Mouse (Mus musculus): Measurements from ENCODE around the gene Wwtr1. TPM values are rescaled to one million over a fixed set of nuclear protein-coding genes. Genes with fewer than 3 reads are reported as not detected.
A peak's percentile ranks its signal among the peaks of the same experiment; 100 is the strongest.

Gene Wwtr1
- polyA plus RNA-seq, 1 experiment from 2014 or later: 7.2 TPM

GRCm38 (mm10) chr3:57595506-57595905 lies 19.8 kb upstream of the Wwtr1 start:
- ATAC-seq (ENCODE audit: low FRiP score, low TSS enrichment): no peak
- Histone ChIP-seq H3K27ac (replicated peaks; ENCODE audit: low read depth, low read length) (no peak overlapping the region), H3K27me3 (ENCODE audit: control insufficient read depth, insufficient read depth, low read length) (no peaks in the 10 kb centered on the region), H3K9ac (replicated peaks; ENCODE audit: low read length) (no peak overlapping the region), H3K9me3 (ENCODE audit: control insufficient read depth, low read length) (no peaks in the 10 kb centered on the region), H3K36me3 (ENCODE audit: control insufficient read depth, insufficient read depth, low read length) (no peaks in the 10 kb centered on the region), H3K4me2 (ENCODE audit: low read length) (no peak overlapping the region), H3K4me3 (replicated peaks; ENCODE audit: low read depth, low read length) (no peak overlapping the region), H3K4me1 (ENCODE audit: control insufficient read depth, insufficient read depth, low read length) (no peaks in the 10 kb centered on the region)
- DNase-seq: no peak

DNA sequence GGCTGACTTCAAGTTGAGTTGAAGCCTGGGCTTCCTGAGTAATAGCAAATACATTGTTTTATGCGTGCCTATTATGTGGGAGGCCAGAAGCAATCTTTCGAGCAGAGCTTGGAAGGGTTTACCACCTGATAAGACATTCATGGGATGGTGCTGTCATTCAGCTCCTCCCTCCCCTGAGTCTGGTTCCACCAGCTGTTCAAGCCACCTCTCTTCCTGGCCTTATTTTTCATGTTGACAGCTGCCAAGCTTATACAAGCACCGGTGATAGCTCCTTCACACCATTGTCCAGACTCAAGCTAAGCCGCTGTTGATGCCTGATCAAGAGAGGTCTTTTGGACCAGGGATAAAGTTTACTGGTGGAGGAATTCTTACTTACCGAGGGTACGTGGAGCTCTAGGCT lies 10.3 kb upstream of the Wwtr1 start:
- Histone ChIP-seq H3K9ac (replicated peaks; ENCODE audit: low read length) (no peak overlapping the region), H3K4me1 (ENCODE audit: control insufficient read depth, insufficient read depth, low read length) (no peaks in the 10 kb centered on the region), H3K36me3 (ENCODE audit: control insufficient read depth, insufficient read depth, low read length) (no peaks in the 10 kb centered on the region), H3K27me3 (ENCODE audit: control insufficient read depth, insufficient read depth, low read length) (no peaks in the 10 kb centered on the region), H3K27ac (replicated peaks; ENCODE audit: low read depth, low read length) (no peak overlapping the region), H3K4me3 (replicated peaks; ENCODE audit: low read depth, low read length) (no peak overlapping the region), H3K4me2 (ENCODE audit: low read length) (no peak overlapping the region), H3K9me3 (ENCODE audit: control insufficient read depth, low read length) (no peaks in the 10 kb centered on the region)
- WGBS: 85% methylated on average over 6 of the region's 6 CpGs
- ATAC-seq (ENCODE audit: low FRiP score, low TSS enrichment) (no peak), DNase-seq (no peak)

- Histone ChIP-seq H3K9ac (replicated peaks; ENCODE audit: low read length) (no peak overlapping the region), H3K4me2 (ENCODE audit: low read length) (no peak overlapping the region), H3K27ac (replicated peaks; ENCODE audit: low read depth, low read length) (no peak overlapping the region), H3K9me3 (ENCODE audit: control insufficient read depth, low read length) (no peaks in the 10 kb centered on the region), H3K36me3 (ENCODE audit: control insufficient read depth, insufficient read depth, low read length) (no peaks in the 10 kb centered on the region), H3K27me3 (ENCODE audit: control insufficient read depth, insufficient read depth, low read length) (no peaks in the 10 kb centered on the region), H3K4me1 (ENCODE audit: control insufficient read depth, insufficient read depth, low read length) (no peaks in the 10 kb centered on the region), H3K4me3 (replicated peaks; ENCODE audit: low read depth, low read length) (no peak overlapping the region)
- DNase-seq (no peak), ATAC-seq (ENCODE audit: low FRiP score, low TSS enrichment) (no peak)
- 71% methylated on average over 4 of the region's 4 CpGs for WGBS
Measured at GRCm38 (mm10) chr3:57583533-57583932, 7.8 kb upstream of the Wwtr1 start.

GRCm38 (mm10) chr3:57580426-57581195 lies 4.9 kb upstream of the Wwtr1 start:
- Histone ChIP-seq H3K4me1 (ENCODE audit: control insufficient read depth, insufficient read depth, low read length) (no peaks in the 10 kb centered on the region), H3K27me3 (ENCODE audit: control insufficient read depth, insufficient read depth, low read length) (no peaks in the 10 kb centered on the region; the same call in 1 of the 2 replicates), H3K9me3 (ENCODE audit: control insufficient read depth, low read length) (no peaks in the 10 kb centered on the region), H3K4me2 (ENCODE audit: low read length) (no peak overlapping the region), H3K27ac (replicated peaks; ENCODE audit: low read depth, low read length) (no peak overlapping the region), H3K36me3 (ENCODE audit: control insufficient read depth, insufficient read depth, low read length) (no peaks in the 10 kb centered on the region), H3K9ac (replicated peaks; ENCODE audit: low read length) (no peak overlapping the region), H3K4me3 (replicated peaks; ENCODE audit: low read depth, low read length) (no peak overlapping the region)
- DNase-seq (no peak), ATAC-seq (ENCODE audit: low FRiP score, low TSS enrichment) (no peak)
- WGBS: 93% methylated on average over 10 of the region's 10 CpGs

GRCm38 (mm10) chr3:57576056-57576824 lies 530 bp upstream of the Wwtr1 start:
- H3K36me3 ChIP-seq (ENCODE audit: control insufficient read depth, insufficient read depth, low read length): no peaks in the 10 kb centered on the region
- no peaks in the 10 kb centered on the region for H3K4me1 ChIP-seq (ENCODE audit: control insufficient read depth, insufficient read depth, low read length)
- peak; percentile 55; the same call in 1 of the 2 replicates for ATAC-seq (ENCODE audit: low FRiP score, low TSS enrichment)
- no peaks in the 10 kb centered on the region; the same call in 1 of the 2 replicates for H3K27me3 ChIP-seq (ENCODE audit: control insufficient read depth, insufficient read depth, low read length)
- WGBS: under 1% methylated on average over 35 of the region's 35 CpGs
- peak; percentile 66 for DNase-seq
- H3K4me3 ChIP-seq (replicated peaks; ENCODE audit: low read depth, low read length): peak overlapping the region; percentile 68
- H3K9ac ChIP-seq (replicated peaks; ENCODE audit: low read length): peak overlapping the region; percentile 56
- peak overlapping the region; percentile 70 for H3K27ac ChIP-seq (replicated peaks; ENCODE audit: low read depth, low read length)
- H3K9me3 ChIP-seq (ENCODE audit: control insufficient read depth, low read length): no peaks in the 10 kb centered on the region
- peak overlapping the region; percentile 99 for H3K4me2 ChIP-seq (ENCODE audit: low read length)

GRCm38 (mm10) chr3:57574885-57575659 lies 638 bp downstream of the Wwtr1 start:
- Histone ChIP-seq H3K9ac (replicated peaks; ENCODE audit: low read length) (peak overlapping the region; percentile 56), H3K4me2 (ENCODE audit: low read length) (peak overlapping the region; percentile 99), H3K4me1 (ENCODE audit: control insufficient read depth, insufficient read depth, low read length) (no peaks in the 10 kb centered on the region), H3K27me3 (ENCODE audit: control insufficient read depth, insufficient read depth, low read length) (no peaks in the 10 kb centered on the region; the same call in 1 of the 2 replicates), H3K9me3 (ENCODE audit: control insufficient read depth, low read length) (no peaks in the 10 kb centered on the region), H3K4me3 (replicated peaks; ENCODE audit: low read depth, low read length) (peak overlapping the region; percentile 68), H3K27ac (replicated peaks; ENCODE audit: low read depth, low read length) (peak overlapping the region; percentile 70), H3K36me3 (ENCODE audit: control insufficient read depth, insufficient read depth, low read length) (no peaks in the 10 kb centered on the region)
- ATAC-seq (ENCODE audit: low FRiP score, low TSS enrichment) (peak; percentile 74), DNase-seq (peak; percentile 83)
- WGBS: under 1% methylated on average over 57 of the region's 59 CpGs

GRCm38 (mm10) chr3:57573898-57574570 lies 1.7 kb downstream of the Wwtr1 start:
- WGBS: 49% methylated on average over 14 of the region's 14 CpGs
- peak overlapping the region; percentile 99 for H3K4me2 ChIP-seq (ENCODE audit: low read length)
- no peak overlapping the region for H3K27ac ChIP-seq (replicated peaks; ENCODE audit: low read depth, low read length)
- H3K9me3 ChIP-seq (ENCODE audit: control insufficient read depth, low read length): no peaks in the 10 kb centered on the region
- H3K27me3 ChIP-seq (ENCODE audit: control insufficient read depth, insufficient read depth, low read length): no peaks in the 10 kb centered on the region; the same call in 1 of the 2 replicates
- DNase-seq (no peak), ATAC-seq (ENCODE audit: low FRiP score, low TSS enrichment) (no peak)
- peak overlapping the region; percentile 68 for H3K4me3 ChIP-seq (replicated peaks; ENCODE audit: low read depth, low read length)
- H3K4me1 ChIP-seq (ENCODE audit: control insufficient read depth, insufficient read depth, low read length): no peaks in the 10 kb centered on the region
- no peaks in the 10 kb centered on the region for H3K36me3 ChIP-seq (ENCODE audit: control insufficient read depth, insufficient read depth, low read length)
- no peak overlapping the region for H3K9ac ChIP-seq (replicated peaks; ENCODE audit: low read length)

DNA sequence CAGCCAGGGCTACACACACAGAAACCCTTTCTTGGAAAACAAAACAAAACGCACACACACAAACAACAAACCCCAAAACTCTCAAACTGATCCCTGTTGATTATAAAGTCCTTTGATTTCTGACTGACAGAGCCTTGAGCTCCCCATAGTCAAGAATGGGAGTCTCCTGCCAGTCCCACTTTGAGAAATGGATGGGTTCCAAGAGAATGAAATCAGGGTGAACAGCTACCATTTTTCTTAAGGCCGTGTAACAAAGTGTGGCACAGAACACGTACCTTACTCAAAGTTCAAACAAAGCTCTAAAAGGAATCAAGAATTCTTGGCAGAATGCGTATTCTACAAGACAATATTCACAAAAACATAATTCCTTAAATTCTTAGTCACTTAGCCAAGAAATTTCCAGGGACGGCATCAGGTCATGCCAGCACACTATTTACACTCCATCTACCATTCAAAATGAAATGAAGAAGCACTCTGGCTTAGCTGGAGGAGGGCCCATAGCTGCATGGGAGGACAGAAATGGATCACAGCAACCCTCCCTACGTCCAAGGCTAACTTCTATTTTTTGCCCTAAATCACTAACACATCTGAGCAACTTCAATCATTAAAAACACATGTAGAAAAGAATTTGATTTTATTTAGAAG lies 3.3 kb downstream of the Wwtr1 start:
- H3K4me2 ChIP-seq (ENCODE audit: low read length): no peak overlapping the region; the same call in 1 of the 2 replicates
- 85% methylated on average over 6 of the region's 6 CpGs for WGBS
- ATAC-seq (ENCODE audit: low FRiP score, low TSS enrichment) (no peak), DNase-seq (no peak)
- H3K9ac ChIP-seq (replicated peaks; ENCODE audit: low read length): no peak overlapping the region
- no peak overlapping the region for H3K4me3 ChIP-seq (replicated peaks; ENCODE audit: low read depth, low read length)
- no peaks in the 10 kb centered on the region for H3K36me3 ChIP-seq (ENCODE audit: control insufficient read depth, insufficient read depth, low read length)
- H3K4me1 ChIP-seq (ENCODE audit: control insufficient read depth, insufficient read depth, low read length): no peaks in the 10 kb centered on the region
- H3K9me3 ChIP-seq (ENCODE audit: control insufficient read depth, low read length): no peaks in the 10 kb centered on the region
- H3K27me3 ChIP-seq (ENCODE audit: control insufficient read depth, insufficient read depth, low read length): no peaks in the 10 kb centered on the region; the same call in 1 of the 2 replicates
- H3K27ac ChIP-seq (replicated peaks; ENCODE audit: low read depth, low read length): no peak overlapping the region
